Mouse (Mus musculus) forebrain, embryonic 16.5 days (tissue): ENCODE results near the gene Itgb3bp. TPM values are rescaled to one million over a fixed set of nuclear protein-coding genes. Genes with fewer than 3 reads are reported as not detected.
A peak's percentile ranks its signal among the peaks of the same experiment; 100 is the strongest.

Experiments
- ATAC-seq: fragments of 200-750 bp; cut with Nextera tagmentation; 2 replicates; pipeline ENCODE4 v1.8.0; 2017; ENCODE audit warnings: mild to moderate bottlenecking, moderate library complexity
- H3K27ac ChIP-seq: fragments of 300-500 bp; sonication (generic); 2 replicates; pipeline ENCODE4 v1.5.1; 2014; ENCODE audit warnings: low read length, control low read depth
- H3K27me3 ChIP-seq: fragments of 300-500 bp; sonication (generic); replicated peaks from 2 replicates; pipeline ENCODE4 v1.6.1; 2014; ENCODE audit warnings: low read length; ENCODE audit not compliant: control insufficient read depth, insufficient read depth
- H3K36me3 ChIP-seq: fragments of 300-500 bp; sonication (generic); 2 replicates; pipeline ENCODE4 v1.6.1; 2014; ENCODE audit not compliant: control insufficient read depth, insufficient read depth
- H3K4me1 ChIP-seq: fragments of 300-500 bp; sonication (generic); replicated peaks from 2 replicates; pipeline ENCODE4 v1.6.1; 2014; ENCODE audit warnings: low read length; ENCODE audit not compliant: control insufficient read depth, insufficient read depth
- H3K4me2 ChIP-seq: fragments of 300-500 bp; sonication (generic); 2 replicates; pipeline ENCODE4 v1.6.1; 2014; ENCODE audit warnings: mild to moderate bottlenecking, low read length, control low read depth
- H3K4me3 ChIP-seq: fragments of 300-500 bp; sonication (generic); replicated peaks from 2 replicates; pipeline ENCODE4 v1.5.1; 2014; ENCODE audit warnings: mild to moderate bottlenecking, low read length, control low read depth
- H3K9ac ChIP-seq: fragments of 300-500 bp; sonication (generic); replicated peaks from 2 replicates; pipeline ENCODE4 v1.6.1; 2014; ENCODE audit warnings: low read depth, low read length, control low read depth
- H3K9me3 ChIP-seq: fragments of 300-500 bp; sonication (generic); 2 replicates; pipeline ENCODE4 v1.6.1; 2016; ENCODE audit warnings: low read length; ENCODE audit not compliant: control insufficient read depth
- WGBS: fragments of 180-500 bp; shearing (Covaris S2); extraction: QIAGEN DNeasy Blood & Tissue Kit; methylation state at CpG from one replicate; pipeline ENCODE4 v1.1.7; 2014; 5-methylcytosine and 5-hydroxymethylcytosine counted together
- polyA plus RNA-seq: library from polyadenylated mRNA; unstranded; fragments of >200 nt; fragmentation: Nextera tagmentation; extraction: Ambion mirVana; gene quantifications from 2 replicates; pipeline ENCODE4 v1.2.1, GENCODE M21; 2015

Itgb3bp gene
- polyA plus RNA-seq, 1 experiment from 2014 or later, result 17.6 TPM

- Histone ChIP-seq H3K4me3 (no peak overlapping the region), H3K27me3 (no peaks in the 10 kb centered on the region), H3K27ac (no peak overlapping the region), H3K36me3 (no peaks in the 10 kb centered on the region), H3K9ac (no peak overlapping the region), H3K9me3 (no peaks in the 10 kb centered on the region), H3K4me2 (no peak overlapping the region), H3K4me1 (no peaks in the 10 kb centered on the region)
- WGBS, result 73% methylated on average over 1 of the region's 1 CpGs
- no peak for ATAC-seq
Observed at GRCm38 (mm10) chr4:99773041-99773440, 156.6 kb downstream of the Itgb3bp start.

- no peak overlapping the region for H3K27ac ChIP-seq
- H3K9ac ChIP-seq, result no peak overlapping the region
- H3K4me1 ChIP-seq, result no peaks in the 10 kb centered on the region
- no peaks in the 10 kb centered on the region for H3K36me3 ChIP-seq
- WGBS, result 92% methylated on average over 5 of the region's 5 CpGs
- H3K4me3 ChIP-seq, result no peak overlapping the region
- ATAC-seq, result no peak
- no peak overlapping the region for H3K4me2 ChIP-seq
- no peaks in the 10 kb centered on the region for H3K27me3 ChIP-seq
- H3K9me3 ChIP-seq, result no peaks in the 10 kb centered on the region
Observed at GRCm38 (mm10) chr4:99770555-99770954, 159.1 kb downstream of the Itgb3bp start.

- ATAC-seq, result peak; percentile 66; the same call in 1 of the 2 replicates
- Histone ChIP-seq H3K36me3 (no peaks in the 10 kb centered on the region), H3K9ac (no peak overlapping the region), H3K9me3 (no peaks in the 10 kb centered on the region), H3K4me1 (no peaks in the 10 kb centered on the region), H3K4me3 (no peak overlapping the region), H3K27me3 (no peaks in the 10 kb centered on the region), H3K4me2 (no peak overlapping the region), H3K27ac (no peak overlapping the region)
- 38% methylated on average over 1 of the region's 1 CpGs for WGBS
Observed at GRCm38 (mm10) chr4:99766753-99767152, 162.9 kb downstream of the Itgb3bp start.

GRCm38 (mm10) chr4:99766303-99766702 lies 163.3 kb downstream of the Itgb3bp start:
- H3K36me3 ChIP-seq, result no peaks in the 10 kb centered on the region
- no peak for ATAC-seq
- H3K9ac ChIP-seq, result no peak overlapping the region
- no peaks in the 10 kb centered on the region for H3K9me3 ChIP-seq
- H3K4me3 ChIP-seq, result no peak overlapping the region
- H3K27me3 ChIP-seq, result no peaks in the 10 kb centered on the region
- H3K4me2 ChIP-seq, result no peak overlapping the region
- no peak overlapping the region for H3K27ac ChIP-seq
- no peaks in the 10 kb centered on the region for H3K4me1 ChIP-seq
- WGBS, result 77% methylated on average over 5 of the region's 5 CpGs

GRCm38 (mm10) chr4:99752426-99752825 lies 177.2 kb downstream of the Itgb3bp start:
- Histone ChIP-seq H3K4me2 (no peak overlapping the region), H3K4me1 (no peaks in the 10 kb centered on the region), H3K4me3 (no peak overlapping the region), H3K9ac (no peak overlapping the region), H3K9me3 (no peaks in the 10 kb centered on the region), H3K27me3 (no peaks in the 10 kb centered on the region), H3K27ac (no peak overlapping the region), H3K36me3 (no peaks in the 10 kb centered on the region)
- WGBS, result 94% methylated on average over 5 of the region's 5 CpGs
- no peak for ATAC-seq

- no peak overlapping the region for H3K4me2 ChIP-seq
- H3K4me1 ChIP-seq, result no peaks in the 10 kb centered on the region
- H3K9me3 ChIP-seq, result no peaks in the 10 kb centered on the region
- H3K4me3 ChIP-seq, result no peak overlapping the region
- H3K9ac ChIP-seq, result no peak overlapping the region
- no peaks in the 10 kb centered on the region for H3K27me3 ChIP-seq
- 24% methylated on average over 7 of the region's 7 CpGs for WGBS
- no peaks in the 10 kb centered on the region for H3K36me3 ChIP-seq
- ATAC-seq, result no peak
- no peak overlapping the region for H3K27ac ChIP-seq
Observed at GRCm38 (mm10) chr4:99739836-99740235, 189.8 kb downstream of the Itgb3bp start.

GRCm38 (mm10) chr4:99725914-99726451 lies 203.6 kb downstream of the Itgb3bp start:
- Histone ChIP-seq H3K9ac (no peak overlapping the region), H3K27me3 (no peaks in the 10 kb centered on the region), H3K27ac (no peak overlapping the region), H3K4me2 (no peak overlapping the region), H3K36me3 (no peaks in the 10 kb centered on the region), H3K9me3 (peaks cover 7% of the 10 kb centered on the region; the same call in 1 of the 2 replicates), H3K4me3 (no peak overlapping the region), H3K4me1 (no peaks in the 10 kb centered on the region)
- ATAC-seq, result no peak
- WGBS, result 93% methylated on average over 8 of the region's 8 CpGs

GRCm38 (mm10) chr4:99724331-99724730 lies 205.3 kb downstream of the Itgb3bp start:
- 90% methylated on average over 4 of the region's 4 CpGs for WGBS
- Histone ChIP-seq H3K9me3 (no peaks in the 10 kb centered on the region), H3K4me3 (no peak overlapping the region), H3K27ac (no peak overlapping the region), H3K27me3 (no peaks in the 10 kb centered on the region), H3K9ac (no peak overlapping the region), H3K36me3 (no peaks in the 10 kb centered on the region), H3K4me2 (no peak overlapping the region), H3K4me1 (no peaks in the 10 kb centered on the region)
- ATAC-seq, result no peak

- H3K4me3 ChIP-seq, result no peak overlapping the region
- H3K27ac ChIP-seq, result no peak overlapping the region
- no peak for ATAC-seq
- H3K9me3 ChIP-seq, result no peaks in the 10 kb centered on the region
- H3K27me3 ChIP-seq, result no peaks in the 10 kb centered on the region
- H3K4me1 ChIP-seq, result 0 out of 2 replicates have a peak, but pooled peaks cover 3% of the 10 kb centered on the region
- no peak overlapping the region for H3K4me2 ChIP-seq
- no peak overlapping the region for H3K9ac ChIP-seq
- WGBS, result 86% methylated on average over 4 of the region's 4 CpGs
- no peaks in the 10 kb centered on the region for H3K36me3 ChIP-seq
Observed at GRCm38 (mm10) chr4:99717905-99718304, 211.7 kb downstream of the Itgb3bp start.
